24 mouse cellular contexts compared by ENCODE assay signal in genomic region chr10:60790912-60791311, GRCm38 (mm10). TPM values are rescaled to one million over a fixed set of nuclear protein-coding genes. Genes with fewer than 3 reads are reported as not detected.
DNase-seq lines count a peak whose midpoint lies in the region; ATAC-seq and TF ChIP-seq lines count a peak whose summit lies in the region.
"Had no signal": no experiment of that assay in that cellular context is flagged by ENCODE, and none has a peak within 500 bp of the region (broad histone marks: within the 10 kb centered on the region; RNA-seq: fewer than 3 reads in every experiment).

No protein-coding gene starts in this region.

- intact Hi-C loops in heart, postnatal 25 days (cut with DNase I) = no loop called here

- 80% methylated on average over 6 of the region's 6 CpGs for WGBS in heart, embryonic 10.5 days
- WGBS in hindbrain, embryonic 12.5 days = 82% methylated on average over 6 of the region's 6 CpGs

- H3K79me2 ChIP-seq in myocyte (ENCODE audit: control insufficient read depth, insufficient read depth) = peaks cover 95% of the 10 kb centered on the region

- peak overlapping the region; percentile 31; the same call in 1 of the 2 replicates for H3K9ac ChIP-seq in ES-Bruce4 (ENCODE audit: low read depth, poor library complexity, severe bottlenecking)
- no peak overlapping the region for H3K9ac ChIP-seq in hindbrain, embryonic 12.5 days
- H3K9ac ChIP-seq: embryonic facial prominence, embryonic 12.5 days; embryonic facial prominence, embryonic 15.5 days; forebrain, embryonic 12.5 days; forebrain, embryonic 15.5 days; heart, embryonic 13.5 days; hindbrain, embryonic 13.5 days had no signal

- H3K36me3 ChIP-seq in heart, embryonic 10.5 days = peaks cover 15% of the 10 kb centered on the region
- H3K36me3 ChIP-seq in ES-Bruce4 (ENCODE audit: control insufficient read depth, insufficient read depth, low read length, poor library complexity, severe bottlenecking) = no peaks in the 10 kb centered on the region
- H3K36me3 ChIP-seq in myocyte (ENCODE audit: control insufficient read depth, insufficient read depth) = no peaks in the 10 kb centered on the region
- H3K36me3 ChIP-seq in hindbrain, embryonic 12.5 days = no peaks in the 10 kb centered on the region
- H3K36me3 ChIP-seq: embryonic facial prominence, embryonic 12.5 days; embryonic facial prominence, embryonic 15.5 days; forebrain, embryonic 12.5 days; forebrain, embryonic 15.5 days; hindbrain, embryonic 13.5 days had no signal

- peak overlapping the region; percentile 47; the same call in 1 of the 2 replicates for H3K27ac ChIP-seq in heart, embryonic 10.5 days
- no peak overlapping the region for H3K27ac ChIP-seq in ES-Bruce4 (ENCODE audit: insufficient read depth, low read length)
- no peak overlapping the region for H3K27ac ChIP-seq in hindbrain, embryonic 12.5 days
- H3K27ac ChIP-seq: embryonic facial prominence, embryonic 12.5 days; embryonic facial prominence, embryonic 15.5 days; forebrain, embryonic 12.5 days; forebrain, embryonic 15.5 days; hindbrain, embryonic 13.5 days had no signal

- peaks cover 83% of the 10 kb centered on the region for H3K4me1 ChIP-seq in heart, embryonic 10.5 days
- H3K4me1 ChIP-seq in ES-Bruce4 (ENCODE audit: control insufficient read depth, insufficient read depth, low read length) = peaks cover 4% of the 10 kb centered on the region
- H3K4me1 ChIP-seq in hindbrain, embryonic 12.5 days = peaks cover 31% of the 10 kb centered on the region

- H3ac ChIP-seq in myocyte (ENCODE audit: control insufficient read depth, insufficient read length) = no peak overlapping the region

- no peak for ATAC-seq in hindbrain, embryonic 12.5 days (ENCODE audit: low FRiP score)
- no peak for ATAC-seq in erythroid progenitor cell, adult 5-6 weeks (replicated peaks; ENCODE audit: low FRiP score, poor library complexity, severe bottlenecking)
- ATAC-seq: CD4-positive, CD25-positive, alpha-beta regulatory T cell, adult 4 months; forebrain, embryonic 15.5 days; hindbrain, embryonic 16.5 days; Patski had no signal

- H3K9me3 ChIP-seq in heart, embryonic 10.5 days = no peaks in the 10 kb centered on the region
- no peaks in the 10 kb centered on the region for H3K9me3 ChIP-seq in ES-Bruce4 (replicated peaks; ENCODE audit: control insufficient read depth, insufficient read depth, low read length, poor library complexity, severe bottlenecking)
- H3K9me3 ChIP-seq in hindbrain, embryonic 12.5 days (replicated peaks) = no peaks in the 10 kb centered on the region
- H3K9me3 ChIP-seq: embryonic facial prominence, embryonic 12.5 days; embryonic facial prominence, embryonic 15.5 days; forebrain, embryonic 12.5 days; forebrain, embryonic 15.5 days; heart, embryonic 13.5 days; hindbrain, embryonic 13.5 days had no signal

- no peak overlapping the region for H3K4me2 ChIP-seq in myocyte (ENCODE audit: low read depth)
- H3K4me2 ChIP-seq in hindbrain, embryonic 12.5 days (replicated peaks) = no peak overlapping the region
- H3K4me2 ChIP-seq: embryonic facial prominence, embryonic 12.5 days; embryonic facial prominence, embryonic 15.5 days; forebrain, embryonic 12.5 days; forebrain, embryonic 15.5 days; heart, embryonic 13.5 days; hindbrain, embryonic 13.5 days had no signal

- no peak for TF ChIP-seq CTCF in ES-Bruce4 (IDR thresholded peaks at IDR 0.05; ENCODE audit: low read depth, low read length)

- TF ChIP-seq POLR2A in ES-Bruce4 (IDR thresholded peaks at IDR 0.05; ENCODE audit: insufficient read depth, low read length) (no peak), myocyte (IDR thresholded peaks at IDR 0.05; ENCODE audit: insufficient read length, low read depth) (no peak)

- no peak for DNase-seq in heart, embryonic 10.5 days (ENCODE audit: low spot score)
- DNase-seq in heart, postnatal 25 days (ENCODE audit: low spot score) = no peak
- DNase-seq in MN1 (ENCODE audit: low spot score) = peak; percentile 53
- no peak for DNase-seq in adrenal gland, postnatal 10 days
- DNase-seq: adrenal gland, postnatal 14 days; cerebellum, adult 2 months; cerebellum, adult 9-11 months; gastrocnemius, postnatal 25 days; heart, adult 18-20 months; heart, postnatal 14 days; kidney, adult 11 months had no signal

- no peak for TF ChIP-seq EP300 in ES-Bruce4 (IDR thresholded peaks at IDR 0.05; ENCODE audit: insufficient read depth, low read depth, low read length)

- no peaks in the 10 kb centered on the region for H3K27me3 ChIP-seq in heart, embryonic 10.5 days (ENCODE audit: insufficient read depth, poor library complexity, severe bottlenecking)
- H3K27me3 ChIP-seq in ES-Bruce4 (ENCODE audit: control insufficient read depth, insufficient read depth, low read length, poor library complexity, severe bottlenecking) = no peaks in the 10 kb centered on the region
- no peaks in the 10 kb centered on the region for H3K27me3 ChIP-seq in myocyte (ENCODE audit: control insufficient read depth, insufficient read depth, insufficient read length)
- peaks cover 39% of the 10 kb centered on the region for H3K27me3 ChIP-seq in hindbrain, embryonic 12.5 days
- H3K27me3 ChIP-seq: embryonic facial prominence, embryonic 15.5 days; forebrain, embryonic 15.5 days; heart, embryonic 13.5 days; Patski had no signal

- H3K4me3 ChIP-seq in heart, embryonic 10.5 days = no peak overlapping the region
- H3K4me3 ChIP-seq in ES-Bruce4 (ENCODE audit: low read depth, low read length) = no peak overlapping the region
- no peak overlapping the region for H3K4me3 ChIP-seq in myocyte
- no peak overlapping the region for H3K4me3 ChIP-seq in hindbrain, embryonic 12.5 days
- H3K4me3 ChIP-seq: embryonic facial prominence, embryonic 12.5 days; embryonic facial prominence, embryonic 15.5 days; forebrain, embryonic 12.5 days; forebrain, embryonic 15.5 days; heart, embryonic 13.5 days; hindbrain, embryonic 13.5 days had no signal

TF ChIP-seq in myocyte, 11 proteins besides CTCF, POLR2A, EP300 and RAD21:
- TF ChIP-seq MYOG (IDR thresholded peaks at IDR 0.05; ENCODE audit: control insufficient read depth in 1 of 3, insufficient read depth in 1 of 3, insufficient read length in 2 of 3, low read depth in 2 of 3) = peak in 1 of 3 experiments; percentile 35
- no peak for TF ChIP-seq MYOD1 (IDR thresholded peaks at IDR 0.05; ENCODE audit: control insufficient read depth in 1 of 3, insufficient read length in 2 of 3, low read depth in 2 of 3)
- TF ChIP-seq E2F4 (IDR thresholded peaks at IDR 0.05; ENCODE audit: insufficient read depth) = no peak
- TF ChIP-seq REST (IDR thresholded peaks at IDR 0.05; ENCODE audit: insufficient read depth, insufficient read length) = no peak
- no peak for TF ChIP-seq USF1 (IDR thresholded peaks at IDR 0.05; ENCODE audit: low read depth)
- TF ChIP-seq POLR2AphosphoS2 (IDR thresholded peaks at IDR 0.05; ENCODE audit: insufficient read length, low read depth) = peak; percentile 12
- no peak for TF ChIP-seq MAX (IDR thresholded peaks at IDR 0.05; ENCODE audit: low read depth)
- TF ChIP-seq CEBPB (IDR thresholded peaks at IDR 0.05; ENCODE audit: insufficient read depth, poor library complexity, severe bottlenecking) = peak; percentile 74; the same call in 1 of the 2 replicates
- TF ChIP-seq TCF3 (IDR thresholded peaks at IDR 0.05; ENCODE audit: insufficient read length, low read depth) = no peak
- no peak for TF ChIP-seq TCF12 (IDR thresholded peaks at IDR 0.05; ENCODE audit: insufficient read depth, poor library complexity, severe bottlenecking)
- no peak for TF ChIP-seq SRF (IDR thresholded peaks at IDR 0.05; ENCODE audit: control insufficient read depth, insufficient read length, low read depth)

RNA-seq across cellular contexts. Expression of gene Slc29a3, which starts 38.3 kb away (rescaled TPM):
- 5.7 and 6.3 TPM in 2 replicates for polyA plus RNA-seq in heart, embryonic 10.5 days (2016; fragmentation: Nextera tagmentation; extraction: Ambion mirVana)
- 1 to 10 TPM; 4.8 to 6.3 TPM for total RNA-seq in heart, postnatal 25 days (2021)
- polyA plus RNA-seq in ES-Bruce4 (2011; ENCODE audit: insufficient read depth, insufficient read length, low read depth, missing spikeins) = 8.2 and 8.7 TPM in 2 replicates
- polyA plus RNA-seq in myocyte (2012; fragmentation: generic; extraction: Trizol) = 4.7 TPM
- 11.5 TPM in 2 replicates for polyA plus RNA-seq in hindbrain, embryonic 12.5 days (2016; fragmentation: Nextera tagmentation; extraction: Ambion mirVana)
- 9.6 and 17.7 TPM in 2 replicates for total RNA-seq in erythroid progenitor cell, adult 5-6 weeks (2015; ENCODE audit: low replicate concordance)
- total RNA-seq in erythroid progenitor cell, adult 5-6 weeks (2017; ENCODE audit: low replicate concordance) = 2.6 and 2.7 TPM in 2 replicates
- total RNA-seq in adrenal gland, postnatal 10 days (2021) = 10 to 100 TPM; 13.5 to 18.0 TPM

RNA-seq across cellular contexts. Expression of gene Unc5b, which starts 40.5 kb away (rescaled TPM):
- polyA plus RNA-seq in heart, embryonic 10.5 days (2016; fragmentation: Nextera tagmentation; extraction: Ambion mirVana) = 17.9 and 18.8 TPM in 2 replicates
- total RNA-seq in heart, postnatal 25 days (2021) = 10 to 100 TPM; 15.2 to 18.4 TPM
- polyA plus RNA-seq in ES-Bruce4 (2011; ENCODE audit: insufficient read depth, insufficient read length, low read depth, missing spikeins) (36.7 and 43.2 TPM in 2 replicates), myocyte (2012; fragmentation: generic; extraction: Trizol) (91.9 TPM)
- 3.4 and 4.3 TPM in 2 replicates for polyA plus RNA-seq in hindbrain, embryonic 12.5 days (2016; fragmentation: Nextera tagmentation; extraction: Ambion mirVana)
- total RNA-seq in erythroid progenitor cell, adult 5-6 weeks (2015; ENCODE audit: low replicate concordance) = not detected in 2 replicates
- total RNA-seq in erythroid progenitor cell, adult 5-6 weeks (2017; ENCODE audit: low replicate concordance) = not detected in 2 replicates
- total RNA-seq in adrenal gland, postnatal 10 days (2021) = 10 to 100 TPM; 14.0 to 16.1 TPM
- polyA plus RNA-seq: CD4-positive, CD25-positive, alpha-beta regulatory T cell, adult 4 months had no signal
